Mouse (Mus musculus) urinary bladder, postnatal 10 days (tissue): ENCODE measurements at regions not wholly inside any gene's neighbourhood (a gene's known extent, or its start where the extent isn't known, plus 50 kb on each side); places are given as distances from the start of the nearest gene placed in this dataset.

Experiments used
- DNase-seq: peaks from one replicate; pipeline ENCODE4 v3.0.0; 2022; ENCODE audit warnings: low spot score

- DNase-seq, result no peak
Measured at GRCm38 (mm10) chr15:67294797-67295196, 794.1 kb upstream of the Lrrc6 start.

DNA sequence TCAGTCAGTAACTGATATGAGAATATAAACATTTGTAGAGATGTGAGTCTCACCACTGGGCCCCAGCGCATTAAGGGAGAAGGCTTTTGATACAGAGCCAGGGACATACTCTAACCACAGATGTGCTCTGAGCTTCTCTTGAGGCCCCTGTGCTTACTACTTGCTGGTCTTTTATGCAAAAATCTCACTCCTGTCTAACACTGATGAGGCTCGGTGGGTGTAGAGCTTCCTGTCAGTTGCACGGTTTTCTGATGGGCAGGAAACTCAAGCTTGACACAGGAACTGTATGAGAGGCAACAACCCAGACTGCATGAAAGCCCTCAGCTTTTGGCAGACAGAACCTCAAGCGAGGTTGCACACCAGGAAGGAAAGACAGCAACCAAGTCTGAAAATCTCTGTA lies 789.0 kb upstream of the Lrrc6 start:
- no peak for DNase-seq

- no peak for DNase-seq
Measured at GRCm38 (mm10) chr15:67284941-67285340, 784.2 kb upstream of the Lrrc6 start.

DNA sequence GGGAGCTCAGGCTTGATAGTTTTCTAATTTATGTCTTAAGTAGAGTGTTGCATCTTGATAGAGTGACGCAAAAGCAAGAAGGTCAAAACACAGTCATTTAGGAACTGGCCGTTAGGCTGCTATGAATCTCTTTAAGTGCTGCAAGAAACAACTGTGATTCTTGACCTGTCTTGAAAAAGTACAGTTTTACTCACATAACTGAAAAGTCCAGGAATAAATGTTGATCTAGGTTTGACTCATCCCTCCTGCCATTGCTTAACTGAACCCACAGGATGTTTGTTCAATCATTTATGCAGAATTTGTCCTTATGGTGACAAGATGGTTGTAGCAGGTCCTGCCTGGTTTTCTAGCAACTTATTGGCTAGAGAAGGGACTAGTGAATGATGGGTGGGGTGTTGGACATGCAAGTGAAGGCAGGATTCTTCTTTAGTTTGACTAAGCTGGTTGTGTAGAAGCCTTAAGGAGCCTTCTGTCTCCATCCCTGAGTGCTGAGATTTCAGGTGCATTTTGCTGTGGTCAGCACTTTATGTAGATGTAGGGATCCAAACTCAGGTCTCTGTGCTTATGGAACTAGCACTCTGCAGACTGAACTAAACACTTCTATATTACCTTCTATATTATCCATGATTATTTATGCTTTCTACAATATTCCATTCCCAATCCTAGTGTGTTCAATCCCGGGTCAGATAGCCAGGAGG lies 782.7 kb upstream of the Lrrc6 start:
- DNase-seq, result no peak

DNA sequence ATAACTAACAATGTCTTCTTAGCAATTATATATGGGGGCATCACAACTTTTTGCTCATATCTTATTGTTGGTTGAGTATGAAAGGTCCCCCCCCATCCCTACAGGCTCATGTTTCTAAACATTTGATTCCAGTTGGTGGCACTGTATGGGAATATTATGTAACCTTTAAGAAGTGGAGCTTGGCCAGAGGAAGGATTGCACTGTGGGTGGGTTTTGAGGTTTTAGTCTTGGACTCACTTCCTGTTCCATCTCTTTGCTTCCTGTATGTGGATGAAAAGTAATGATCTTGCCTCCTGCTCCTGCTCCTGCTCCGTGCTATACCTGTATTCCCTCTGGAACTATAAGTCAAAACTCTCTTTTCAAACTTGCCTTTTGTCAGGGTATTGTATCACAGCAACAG lies 778.2 kb upstream of the Lrrc6 start:
- no peak for DNase-seq

DNA sequence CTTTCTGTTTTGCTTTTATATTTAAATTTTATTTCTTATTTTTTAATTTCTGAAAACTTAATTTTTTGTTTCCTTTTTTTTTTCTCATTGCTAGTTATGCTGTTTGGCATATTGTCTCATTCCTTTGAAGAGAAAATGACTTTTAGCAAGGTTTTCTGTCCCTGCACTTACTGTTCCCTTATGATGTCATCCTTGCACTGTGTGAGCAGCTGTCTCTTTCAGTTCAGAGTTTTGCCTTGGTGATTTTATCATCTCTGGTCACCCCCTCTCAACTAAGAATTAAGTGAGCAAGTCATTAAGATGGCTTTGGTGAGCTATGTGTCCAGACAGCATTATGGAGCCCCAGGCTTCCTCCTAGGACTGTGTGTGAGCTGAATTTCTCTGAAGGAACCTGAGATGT lies 774.3 kb upstream of the Lrrc6 start:
- DNase-seq, result no peak

GRCm38 (mm10) chr15:67272397-67272796 lies 771.7 kb upstream of the Lrrc6 start:
- no peak for DNase-seq

- DNase-seq, result no peak
Measured at GRCm38 (mm10) chr15:67263723-67264122, 763.0 kb upstream of the Lrrc6 start.

- DNase-seq, result no peak
Measured at GRCm38 (mm10) chr15:67263313-67263712, 762.6 kb upstream of the Lrrc6 start.

GRCm38 (mm10) chr15:67262269-67262668 lies 761.6 kb upstream of the Lrrc6 start:
- no peak for DNase-seq

GRCm38 (mm10) chr15:67260666-67261065 lies 760.0 kb upstream of the Lrrc6 start:
- no peak for DNase-seq

DNA sequence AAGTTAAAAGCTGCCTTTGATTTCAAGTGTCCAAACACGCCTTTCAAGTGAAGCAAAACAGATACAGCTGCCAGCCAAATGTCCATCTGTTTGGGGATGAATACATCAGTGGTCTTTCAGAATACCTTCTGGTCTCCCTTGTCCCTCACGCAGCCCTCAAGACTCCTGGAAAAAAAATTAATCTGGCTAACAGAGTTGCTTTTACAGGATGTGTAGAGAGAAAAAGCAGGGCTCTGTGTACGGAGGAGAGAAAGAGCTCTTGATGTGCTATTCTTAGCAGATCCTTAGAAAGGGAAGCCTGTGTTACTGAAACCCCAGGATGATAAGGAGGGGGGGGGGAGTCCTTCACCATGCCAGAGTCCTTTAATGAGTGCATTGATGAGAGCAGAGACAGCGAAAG lies 748.4 kb upstream of the Lrrc6 start:
- no peak for DNase-seq

DNA sequence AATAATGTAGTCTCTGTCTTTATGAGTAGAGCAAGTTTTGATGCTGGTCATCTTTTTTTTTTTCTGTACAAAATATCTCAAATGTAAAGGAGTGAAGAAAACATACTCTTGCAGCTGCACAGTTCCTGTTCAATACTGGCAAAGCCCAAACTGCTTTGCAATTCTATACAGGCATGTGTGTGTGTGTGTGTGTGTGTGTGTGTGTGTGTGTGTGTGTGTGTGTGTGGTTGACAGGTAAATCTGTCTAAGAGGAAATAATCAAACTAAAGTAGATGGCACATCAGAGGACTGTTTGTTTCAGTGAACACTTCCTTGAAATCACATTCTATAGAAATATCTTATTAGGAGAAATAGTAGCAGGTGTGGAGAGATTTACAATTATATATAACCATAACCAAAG lies 747.8 kb upstream of the Lrrc6 start:
- DNase-seq, result no peak

GRCm38 (mm10) chr15:67245658-67246268 lies 745.1 kb upstream of the Lrrc6 start:
- DNase-seq, result no peak

- DNase-seq, result no peak
Measured at GRCm38 (mm10) chr15:67244908-67245657, 744.4 kb upstream of the Lrrc6 start.

GRCm38 (mm10) chr15:67235107-67235785 lies 734.5 kb upstream of the Lrrc6 start:
- no peak for DNase-seq

GRCm38 (mm10) chr15:67229359-67229758 lies 728.6 kb upstream of the Lrrc6 start:
- no peak for DNase-seq

- DNase-seq, result no peak
Measured at GRCm38 (mm10) chr15:67228633-67229032, 727.9 kb upstream of the Lrrc6 start.

DNA sequence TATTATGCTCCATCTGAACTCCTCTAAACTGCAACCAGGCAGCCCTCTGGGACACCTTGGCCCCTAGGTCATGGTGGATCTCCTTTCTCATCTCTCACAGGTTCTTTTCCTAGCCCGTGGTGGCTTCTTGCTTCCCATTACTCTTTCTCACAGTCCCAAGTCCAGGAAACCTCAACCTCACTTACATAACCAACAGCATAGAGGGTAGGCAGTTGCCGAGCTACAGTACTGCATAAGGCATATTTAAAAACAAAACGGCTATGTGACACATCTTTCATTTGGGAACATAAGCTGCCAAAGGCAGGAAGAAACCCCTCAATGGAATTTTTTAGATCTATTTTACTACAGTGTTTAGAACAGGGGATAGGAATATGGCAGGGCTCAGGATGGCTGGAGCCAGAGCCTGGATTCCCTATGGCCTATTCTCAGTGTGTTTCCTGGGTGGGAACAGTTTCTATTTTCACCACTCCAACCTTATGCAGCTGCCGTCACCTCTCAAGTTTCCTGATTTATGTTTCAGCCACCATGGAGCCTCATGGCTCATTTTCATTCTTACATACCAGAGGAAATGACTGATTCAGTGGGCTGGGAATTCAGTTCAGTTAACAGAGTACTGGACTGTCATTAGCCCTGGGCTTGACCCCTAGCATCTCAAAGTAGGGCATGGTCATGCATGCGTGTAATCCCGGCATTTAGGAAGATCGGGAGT lies 726.9 kb upstream of the Lrrc6 start:
- no peak for DNase-seq

- DNase-seq, result no peak
Measured at GRCm38 (mm10) chr15:67226900-67227299, 726.2 kb upstream of the Lrrc6 start.
